Mouse (Mus musculus): ENCODE measurements around the gene Cul7.

- TF ChIP-seq SIN3A (IDR thresholded peaks at IDR 0.05; ENCODE audit: low read length), result no peak
- TF ChIP-seq EP300 (IDR thresholded peaks at IDR 0.05; ENCODE audit: low read length), result no peak
- no peak for TF ChIP-seq USF2 (conservative IDR thresholded peaks at IDR 0.05; ENCODE audit: low read depth, low read length)
- no peak for TF ChIP-seq CTCF (conservative IDR thresholded peaks at IDR 0.05 in 1 of 2, IDR thresholded peaks at IDR 0.05 in 1 of 2; ENCODE audit: low read depth in 2 of 2, low read length in 2 of 2)
- no peak for TF ChIP-seq POLR2A (IDR thresholded peaks at IDR 0.05; ENCODE audit: low read depth, low read length)
- no peak for TF ChIP-seq TCF12 (IDR thresholded peaks at IDR 0.05; ENCODE audit: low read depth, low read length)
- no peak for TF ChIP-seq POLR2AphosphoS2 (IDR thresholded peaks at IDR 0.05; ENCODE audit: low read depth, low read length)
- TF ChIP-seq MXI1 (IDR thresholded peaks at IDR 0.05; ENCODE audit: low read depth, low read length), result no peak
- no peak for TF ChIP-seq MAZ (IDR thresholded peaks at IDR 0.05; ENCODE audit: low read depth, low read length)
- TF ChIP-seq KAT2A (IDR thresholded peaks at IDR 0.05; ENCODE audit: insufficient replicate concordance, low read length), result no peak
Measured at GRCm38 (mm10) chr17:46682654-46683389, 32.7 kb downstream of the Cul7 start.

All from CH12.LX (cell line).